Mouse (Mus musculus) thymus, adult 2 months (tissue): ENCODE data around the gene Samt3. TPM values are rescaled to one million over a fixed set of nuclear protein-coding genes. Genes with fewer than 3 reads are reported as not detected.

ENCODE experiments used
- DNase-seq: peaks from one replicate; pipeline ENCODE4 v3.0.0; 2021
- H3K27ac ChIP-seq: fragments of 200-500 bp; 2 replicates; pipeline ENCODE4 v1.5.1; 2012; ENCODE audit warnings: low read length, control low read depth; ENCODE audit not compliant: control insufficient read depth, insufficient read depth
- H3K27me3 ChIP-seq: fragments of 200-500 bp; 2 replicates; pipeline ENCODE4 v1.6.1; 2012; ENCODE audit warnings: mild to moderate bottlenecking, low read length, moderate library complexity, mixed read lengths; ENCODE audit not compliant: control insufficient read depth, insufficient read depth
- H3K36me3 ChIP-seq: fragments of 200-500 bp; 2 replicates; pipeline ENCODE4 v1.6.1; 2012; ENCODE audit warnings: mild to moderate bottlenecking, low read length, moderate library complexity; ENCODE audit not compliant: control insufficient read depth, insufficient read depth
- H3K4me1 ChIP-seq: fragments of 200-500 bp; replicated peaks from 2 replicates; pipeline ENCODE4 v1.6.1; 2012; ENCODE audit warnings: low read length; ENCODE audit not compliant: control insufficient read depth, insufficient read depth
- H3K4me3 ChIP-seq: fragments of 200-500 bp; 2 replicates; pipeline ENCODE4 v1.5.1; 2012; ENCODE audit warnings: mild to moderate bottlenecking, low read length, control low read depth, moderate library complexity; ENCODE audit not compliant: control insufficient read depth, insufficient read depth
- CTCF ChIP-seq: fragments of 200-500 bp; IDR thresholded peaks from 2 replicates; pipeline ENCODE4 v1.5.1; 2012; ENCODE audit warnings: mild to moderate bottlenecking, control low read depth, low read length, moderate library complexity, borderline replicate concordance; ENCODE audit not compliant: control insufficient read depth, poor library complexity, insufficient read depth; ENCODE audit errors: extremely low read depth
- POLR2A ChIP-seq: fragments of 200-500 bp; IDR thresholded peaks from 2 replicates; pipeline ENCODE4 v1.6.1; 2012; ENCODE audit warnings: mild to moderate bottlenecking, low read length, control low read depth, moderate library complexity; ENCODE audit not compliant: control insufficient read depth, poor library complexity, insufficient read depth; ENCODE audit errors: extremely low read depth
- WGBS: fragments of 180-500 bp; shearing (Covaris S2); methylation state at CpG from one replicate; pipeline ENCODE4 v1.1.7; 2018; 5-methylcytosine and 5-hydroxymethylcytosine counted together
- polyA plus RNA-seq: library from polyadenylated mRNA; depleted of rRNA; stranded (reverse); fragments of >200 nt; gene quantifications from 2 replicates; pipeline ENCODE4 v1.2.3, GENCODE M21; 2012; rRNA removed

The Samt3 gene
- polyA plus RNA-seq, result not detected in 2 replicates

- TF ChIP-seq POLR2A, result no peak
- TF ChIP-seq CTCF, result no peak
- H3K4me3 ChIP-seq, result no peak within 1 kb of the TSS
- DNase-seq, result no peak
- H3K27ac ChIP-seq, result no peak within 1 kb of the TSS
- H3K27me3 ChIP-seq, result no peaks in the 10 kb centered on the region
- no peaks in the 10 kb centered on the region for H3K36me3 ChIP-seq
- no peaks in the 10 kb centered on the region for H3K4me1 ChIP-seq
These were observed at the start of gene Samt3 for GRCm38 (mm10) chrX:86043899-86044298. Samt3 (plus strand) TSS chrX:86044199.

GRCm38 (mm10) chrX:86016591-86016990 is 27.4 kb upstream of the Samt3 start:
- 35% methylated on average over 1 of the region's 1 CpGs for WGBS
- Histone ChIP-seq H3K27me3 (no peaks in the 10 kb centered on the region), H3K36me3 (no peaks in the 10 kb centered on the region), H3K4me3 (no peak overlapping the region), H3K27ac (no peak overlapping the region), H3K4me1 (no peaks in the 10 kb centered on the region)
- no peak for DNase-seq
- TF ChIP-seq CTCF, result no peak
- no peak for TF ChIP-seq POLR2A

- H3K4me3 ChIP-seq, result no peak overlapping the region
- no peak for TF ChIP-seq POLR2A
- no peak for TF ChIP-seq CTCF
These were observed 44.7 kb downstream of the Samt3 start for GRCm38 (mm10) chrX:86088672-86089071.

More at GRCm38 (mm10) chrX:86088672-86089071, 44.7 kb downstream of the Samt3 start:
- 76% methylated on average over 1 of the region's 1 CpGs for WGBS
- Histone ChIP-seq H3K27me3 (no peaks in the 10 kb centered on the region), H3K36me3 (no peaks in the 10 kb centered on the region), H3K27ac (no peak overlapping the region), H3K4me1 (no peaks in the 10 kb centered on the region)
- DNase-seq, result no peak

Other genes with a start within 250 kb of the Samt3 start
- 0.19 and 0.34 TPM in 2 replicates for gene 5430427O19Rik, start 173.8 kb upstream of the Samt3 start, polyA plus RNA-seq
- gene Nr0b1, start 147.6 kb downstream of the Samt3 start, polyA plus RNA-seq, result 0.12 TPM in 1 of 2 replicates, not detected in the other